Mouse (Mus musculus): ENCODE data around the gene Eln.

GRCm38 (mm10) chr5:134674977-134675376 lies 72.1 kb downstream of the Eln start:
- TF ChIP-seq CTCF (IDR thresholded peaks at IDR 0.05; ENCODE audit: low read depth, low read length) = no peak
- no peak for TF ChIP-seq POLR2A (IDR thresholded peaks at IDR 0.05; ENCODE audit: extremely low read depth, insufficient read depth, low read length)

All from liver, adult 2 months (tissue).